Mouse (Mus musculus) lung, adult 2 months (tissue): Measurements from ENCODE around the gene Wfdc17. TPM values are rescaled to one million over a fixed set of nuclear protein-coding genes. Genes with fewer than 3 reads are reported as not detected.
A peak's percentile ranks its signal among the peaks of the same experiment; 100 is the strongest.

Experiments
- DNase-seq: peaks from one replicate; pipeline ENCODE4 v3.0.0; 2022
- H3K4me1 ChIP-seq: fragments of 200-500 bp; 2 replicates; pipeline ENCODE4 v1.6.1; 2011; ENCODE audit warnings: low read length; ENCODE audit not compliant: control insufficient read depth, insufficient read depth
- H3K4me3 ChIP-seq: fragments of 200-500 bp; replicated peaks from 2 replicates; pipeline ENCODE3; 2011; ENCODE audit warnings: low read depth, mild to moderate bottlenecking, control low read depth, low read length; ENCODE audit errors: extremely low read depth
- CTCF ChIP-seq: fragments of 200-500 bp; IDR thresholded peaks from 2 replicates; pipeline ENCODE4 v1.5.1; 2011; ENCODE audit warnings: mild to moderate bottlenecking, low read length, control low read depth; ENCODE audit not compliant: insufficient read depth
- POLR2A ChIP-seq: fragments of 200-500 bp; IDR thresholded peaks from 2 replicates; pipeline ENCODE4 v1.6.1; 2011; ENCODE audit warnings: low read depth, mild to moderate bottlenecking, control low read depth, low read length, borderline replicate concordance; ENCODE audit errors: extremely low read depth
- whole genome bisulfite sequencing: fragments of 180-500 bp; shearing (Covaris S2); methylation state at CpG from one replicate; pipeline ENCODE4 v1.1.7; 2018; 5-methylcytosine and 5-hydroxymethylcytosine counted together
- polyA plus RNA-seq: library from polyadenylated mRNA; depleted of rRNA; stranded (reverse); fragments of >200 nt; gene quantifications from 2 replicates; pipeline ENCODE4 v1.2.3, GENCODE M21; 2012; rRNA removed

Wfdc17 gene
- polyA plus RNA-seq, 1 experiment, result 6.0 TPM

DNA sequence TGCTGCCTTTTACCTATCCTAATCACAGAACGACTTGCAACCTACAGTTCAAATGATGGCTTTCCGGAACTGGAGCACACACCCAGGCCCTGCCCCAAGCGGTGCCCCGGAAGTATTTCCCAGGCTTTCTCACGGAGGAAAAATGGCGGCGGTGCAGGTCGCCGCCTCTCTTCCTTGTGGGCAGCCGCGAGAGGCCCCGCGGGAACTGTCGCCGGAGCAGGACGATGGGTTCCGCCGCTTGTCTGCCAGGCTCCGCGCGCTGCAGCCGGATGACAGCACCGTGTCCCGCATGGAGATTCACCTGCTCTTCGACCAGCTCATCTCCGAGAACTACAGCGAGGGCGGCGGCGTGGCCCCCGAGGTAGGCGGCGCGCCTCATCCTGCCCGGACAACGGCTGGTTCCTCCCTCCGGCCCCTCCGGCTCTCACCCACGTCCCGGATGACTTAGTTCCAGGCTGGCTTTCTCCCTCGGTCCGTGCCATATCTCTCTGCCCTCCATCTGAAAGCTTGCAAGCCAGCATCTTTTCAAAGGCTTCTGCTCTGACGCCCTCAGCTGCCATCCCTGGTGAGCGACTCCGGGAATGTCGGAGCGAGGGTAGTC is 49.9 kb downstream of the Wfdc17 start, which contains the start of gene Heatr6:
Gene Heatr6 (plus strand): TSS at position 116 of the 601 bp plus-strand sequence.
- H3K4me3 ChIP-seq, result peak within 1 kb of the TSS; percentile 98
- 1% methylated on average over 47 of the region's 47 CpGs for WGBS
- H3K4me1 ChIP-seq, result peaks cover 2% of the 10 kb centered on the region; the same call in 1 of the 2 replicates
- DNase-seq, result peak; percentile 85
- peak; percentile 48; the same call in 1 of the 2 replicates for TF ChIP-seq POLR2A
- TF ChIP-seq CTCF, result no peak

DNA sequence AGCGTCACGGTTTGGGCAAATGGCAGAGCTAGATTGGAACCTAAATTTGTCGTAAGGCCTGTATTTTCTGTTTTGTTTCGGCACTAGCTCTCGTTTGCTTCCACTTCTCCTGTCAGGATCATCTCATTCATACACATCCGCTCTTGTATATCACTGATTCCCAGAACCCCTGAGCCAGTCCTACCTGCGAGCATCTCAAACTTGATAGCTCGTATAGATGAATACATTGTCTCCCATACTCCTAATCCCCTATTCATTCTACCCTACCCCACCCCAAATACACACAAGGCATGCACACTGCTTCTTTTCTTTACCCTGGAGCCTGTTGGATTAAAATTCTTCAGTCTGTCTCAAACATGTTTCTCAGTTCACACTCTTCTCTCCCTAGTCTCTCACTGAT is 50.4 kb downstream of the Wfdc17 start:
- 5% methylated on average over 8 of the region's 8 CpGs for WGBS
- TF ChIP-seq POLR2A (no peak), CTCF (no peak)
- H3K4me1 ChIP-seq, result peaks cover 2% of the 10 kb centered on the region; the same call in 1 of the 2 replicates
- DNase-seq, result no peak
- peak overlapping the region; percentile 98 for H3K4me3 ChIP-seq

Other genes with a start within 250 kb of the Wfdc17 start
- gene Mmp28, start 240.9 kb upstream of the Wfdc17 start, polyA plus RNA-seq, result 20.1 and 33.3 TPM in 2 replicates
- 8.5 and 10.7 TPM in 2 replicates for gene Taf15, start 230.9 kb upstream of the Wfdc17 start, polyA plus RNA-seq
- gene Heatr9, start 181.8 kb upstream of the Wfdc17 start, polyA plus RNA-seq, result 0.06 TPM in 1 of 2 replicates, not detected in the other
- gene Ccl5, start 173.5 kb upstream of the Wfdc17 start, polyA plus RNA-seq, result 70.3 and 198 TPM in 2 replicates
- gene Ccl9, start 125.4 kb upstream of the Wfdc17 start, polyA plus RNA-seq, result 3.6 and 8.0 TPM in 2 replicates
- gene Ccl6, start 110.9 kb upstream of the Wfdc17 start, polyA plus RNA-seq, result 64.7 and 98.8 TPM in 2 replicates
- gene Rpl9-ps1, start 58.4 kb upstream of the Wfdc17 start, polyA plus RNA-seq, result not detected in 2 replicates
- gene Ccl3, start 54.6 kb upstream of the Wfdc17 start, polyA plus RNA-seq, result 4.3 and 5.7 TPM in 2 replicates
- gene Ccl4, start 41.4 kb upstream of the Wfdc17 start, polyA plus RNA-seq, result 2.6 and 3.2 TPM in 2 replicates
- not detected in 2 replicates for gene Wfdc18, start 5.0 kb downstream of the Wfdc17 start, polyA plus RNA-seq
- 16.9 and 29.8 TPM in 2 replicates for gene Wfdc21, start 42.9 kb downstream of the Wfdc17 start, polyA plus RNA-seq
- gene Heatr6, start 49.7 kb downstream of the Wfdc17 start, polyA plus RNA-seq, result 15.8 and 16.8 TPM in 2 replicates
- 15.2 and 16.3 TPM in 2 replicates for gene Hnf1b, start 146.1 kb downstream of the Wfdc17 start, polyA plus RNA-seq
- 2.7 and 4.9 TPM in 2 replicates for gene Ddx52, start 238.1 kb downstream of the Wfdc17 start, polyA plus RNA-seq